Mouse (Mus musculus) frontal cortex, adult 2 months (tissue): Measurements from ENCODE around the gene Kif23. TPM values are rescaled to one million over a fixed set of nuclear protein-coding genes. Genes with fewer than 3 reads are reported as not detected.

ENCODE experiments used
- DNase-seq, 2 experiments: peaks; one replicate each; pipeline ENCODE4 v3.0.0; 2022; ENCODE audit warnings: low spot score in 1 of 2; ENCODE audit errors: extremely low spot score in 1 of 2
- polyA plus RNA-seq: library from polyadenylated mRNA; depleted of rRNA; stranded (reverse); fragments of >200 nt; gene quantifications from 2 replicates; pipeline ENCODE4 v1.2.3, GENCODE M21; 2012; rRNA removed

The Kif23 gene
- 2.5 and 2.9 TPM in 2 replicates for polyA plus RNA-seq

DNA sequence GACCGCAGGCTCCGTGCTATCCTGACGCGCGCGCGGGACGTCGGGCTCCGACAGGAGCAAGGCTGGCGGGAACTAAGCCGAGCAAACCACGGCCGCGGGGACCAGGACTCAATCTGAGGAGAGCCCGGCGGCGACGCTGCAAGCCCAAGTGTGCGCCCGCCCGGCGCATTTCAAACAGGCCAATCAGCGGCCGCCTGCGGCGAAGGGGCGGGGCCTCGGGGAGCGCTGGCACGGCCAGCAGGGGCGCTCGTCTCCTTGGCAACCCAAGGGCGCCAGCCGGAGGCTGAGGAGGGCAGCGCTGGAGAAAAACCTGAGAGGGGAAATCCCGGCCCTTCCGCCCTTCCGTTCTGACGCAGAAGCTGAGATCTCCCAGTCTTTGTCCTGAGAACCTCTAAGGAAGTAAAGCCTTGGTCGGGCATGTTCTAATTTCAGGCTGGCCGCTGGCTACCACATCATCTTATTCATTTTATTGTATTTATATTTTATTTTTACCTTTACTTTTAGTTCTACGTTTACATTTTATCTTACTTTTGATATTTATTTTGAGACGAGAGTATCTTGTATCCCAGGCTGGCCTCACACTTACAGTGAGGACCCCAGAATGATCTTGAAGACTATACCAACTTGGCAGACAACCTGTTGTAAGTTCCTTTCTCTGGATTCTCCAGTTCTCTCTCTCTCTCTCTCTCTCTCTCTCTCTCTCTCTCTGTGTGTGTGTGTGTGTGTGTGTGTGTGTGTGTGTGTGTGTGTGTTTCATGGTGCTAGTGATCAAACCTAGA is at the start of gene Kif23:
Gene Kif23, minus strand, starts transcription at position 152 of the 779 bp plus-strand sequence.
- DNase-seq = peak; percentile 85 to 97

DNA sequence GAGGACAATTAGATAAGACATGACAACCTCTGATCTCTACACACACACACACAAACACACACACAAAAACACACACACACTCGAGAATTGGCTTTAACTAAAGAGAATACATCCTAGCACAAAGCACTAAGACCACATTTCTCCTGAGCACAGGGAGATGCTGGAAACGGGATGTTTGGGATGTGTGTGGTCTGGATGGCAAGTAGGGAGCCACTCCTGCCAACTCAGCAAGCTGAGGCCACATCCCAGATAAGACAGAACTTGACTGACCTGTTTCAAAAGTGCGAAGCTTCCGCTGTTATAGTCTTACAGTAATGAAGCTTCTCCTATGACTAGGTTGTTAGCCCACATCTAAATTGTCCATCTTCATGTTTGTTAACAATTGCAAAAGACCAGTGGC is 44.6 kb upstream of the Kif23 start:
- no peak for DNase-seq

DNA sequence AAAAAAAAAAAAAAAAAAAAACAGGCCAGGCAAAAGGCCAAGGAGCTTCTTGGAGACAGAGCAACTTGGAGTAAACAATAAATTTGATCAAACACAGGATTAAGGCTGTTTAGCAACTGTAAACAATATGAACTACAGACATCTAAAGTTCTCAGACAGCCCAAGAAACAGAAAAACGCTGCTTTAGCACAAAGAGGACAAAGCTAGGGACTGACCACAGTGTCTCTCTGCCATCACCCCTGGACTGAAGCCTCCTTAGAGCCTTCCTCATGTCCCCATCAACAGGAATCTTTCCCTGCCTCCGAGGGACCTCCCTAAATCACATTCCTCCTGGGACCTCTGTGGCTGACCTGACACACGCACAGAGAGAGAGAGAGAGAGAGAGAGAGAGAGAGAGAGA is 44.2 kb upstream of the Kif23 start:
- no peak for DNase-seq

- no peak for DNase-seq
These were observed 39.5 kb upstream of the Kif23 start for GRCm38 (mm10) chr9:61986055-61986454.

DNA sequence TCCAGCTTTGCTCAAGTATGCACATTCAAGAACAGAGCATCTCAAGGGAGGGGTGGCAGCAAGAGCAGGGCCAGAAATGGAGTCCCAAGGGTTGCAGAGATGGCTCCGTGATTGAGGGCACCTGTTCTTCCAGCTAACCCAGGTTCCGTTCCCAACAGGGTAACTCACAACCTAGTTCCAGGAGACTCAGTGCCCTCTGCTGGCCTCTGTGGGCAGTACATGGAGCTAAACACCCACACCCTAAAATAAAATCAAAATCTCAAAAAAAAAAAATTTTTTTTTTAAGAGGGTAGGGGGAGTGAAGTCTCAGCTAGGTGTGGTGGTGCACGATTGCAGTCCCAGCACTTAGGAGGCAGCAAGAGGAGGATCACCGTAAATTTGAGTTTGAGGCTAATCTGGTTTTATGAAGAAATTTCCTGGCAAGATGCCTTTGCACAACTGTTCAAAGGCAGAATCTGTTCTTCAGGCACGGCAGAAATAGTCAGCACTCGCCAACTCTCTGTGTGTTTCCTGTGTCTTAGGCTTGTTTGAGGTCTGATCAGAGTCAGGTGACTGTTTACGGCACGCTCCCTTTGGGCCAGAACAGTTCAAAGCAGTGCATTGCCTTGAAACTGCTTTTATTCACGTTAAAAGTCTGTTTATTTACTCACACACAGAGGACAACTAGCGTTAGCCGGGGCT is 38.7 kb upstream of the Kif23 start:
- DNase-seq = peak in 1 of 2 experiments; percentile 71

DNA sequence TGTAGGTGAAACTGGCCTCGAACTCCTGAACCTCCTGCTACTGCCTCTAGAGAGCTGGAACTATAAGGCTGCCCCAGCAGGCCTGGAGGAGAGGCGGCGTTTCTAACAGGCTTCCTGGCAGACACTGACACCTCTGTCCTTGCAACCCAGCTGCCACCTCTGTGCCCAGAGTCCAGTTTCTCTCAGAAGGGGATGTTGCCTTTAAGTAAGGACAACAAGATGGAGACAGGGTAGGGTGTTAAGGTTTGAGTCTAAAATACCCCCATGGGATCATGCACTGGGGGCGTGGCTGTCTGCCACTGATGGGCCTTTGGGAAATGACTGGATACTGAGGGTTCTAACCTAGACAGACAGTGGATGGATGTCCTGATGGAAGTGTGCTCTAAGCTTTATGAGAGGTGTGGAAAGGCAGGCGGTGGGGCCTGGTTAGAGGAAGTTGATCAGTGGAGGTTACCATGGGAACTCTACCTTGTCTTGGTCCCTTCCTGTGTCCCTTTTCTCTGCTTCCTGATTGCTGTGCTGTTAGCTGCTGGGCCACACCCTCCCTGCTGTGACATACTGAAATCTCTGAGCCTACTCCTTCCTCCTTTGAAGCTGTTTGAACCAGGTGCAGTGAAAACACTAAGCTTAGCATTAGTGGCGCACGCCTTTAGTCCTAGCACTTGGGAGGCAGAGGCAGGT is 36.5 kb upstream of the Kif23 start:
- no peak for DNase-seq

- no peak for DNase-seq
These were observed 35.3 kb upstream of the Kif23 start for GRCm38 (mm10) chr9:61981876-61982275.

DNA sequence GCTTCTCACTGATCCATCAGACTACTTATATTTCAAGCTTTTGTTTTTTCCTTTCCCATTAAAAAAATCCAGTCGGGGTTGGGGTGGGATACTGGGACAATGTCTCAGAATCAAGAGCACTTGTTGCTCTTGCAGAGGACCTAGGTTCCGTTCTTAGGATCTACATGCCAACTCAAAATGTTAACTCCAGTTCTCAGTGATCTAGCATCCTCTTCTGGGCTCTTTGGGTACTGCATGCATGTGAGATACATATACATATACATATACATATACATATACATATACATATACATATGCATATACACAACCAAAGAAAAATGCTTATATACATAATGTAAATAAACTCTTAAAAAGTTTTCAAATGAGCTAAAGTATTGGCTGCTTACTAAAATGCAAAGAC is 33.4 kb upstream of the Kif23 start:
- no peak for DNase-seq

- no peak for DNase-seq
These were observed 30.8 kb upstream of the Kif23 start for GRCm38 (mm10) chr9:61977258-61977945.

- no peak for DNase-seq
These were observed 25.5 kb upstream of the Kif23 start for GRCm38 (mm10) chr9:61972031-61972430.

GRCm38 (mm10) chr9:61971045-61971444 is 24.5 kb upstream of the Kif23 start:
- no peak for DNase-seq

GRCm38 (mm10) chr9:61967357-61967756 is 20.8 kb upstream of the Kif23 start:
- peak in 1 of 2 experiments; percentile 76 for DNase-seq

GRCm38 (mm10) chr9:61965987-61966386 is 19.4 kb upstream of the Kif23 start:
- no peak for DNase-seq

GRCm38 (mm10) chr9:61965411-61965930 is 18.9 kb upstream of the Kif23 start:
- DNase-seq = peak in 1 of 2 experiments; percentile 85

- DNase-seq = no peak
These were observed 16.8 kb upstream of the Kif23 start for GRCm38 (mm10) chr9:61963356-61963755.

DNA sequence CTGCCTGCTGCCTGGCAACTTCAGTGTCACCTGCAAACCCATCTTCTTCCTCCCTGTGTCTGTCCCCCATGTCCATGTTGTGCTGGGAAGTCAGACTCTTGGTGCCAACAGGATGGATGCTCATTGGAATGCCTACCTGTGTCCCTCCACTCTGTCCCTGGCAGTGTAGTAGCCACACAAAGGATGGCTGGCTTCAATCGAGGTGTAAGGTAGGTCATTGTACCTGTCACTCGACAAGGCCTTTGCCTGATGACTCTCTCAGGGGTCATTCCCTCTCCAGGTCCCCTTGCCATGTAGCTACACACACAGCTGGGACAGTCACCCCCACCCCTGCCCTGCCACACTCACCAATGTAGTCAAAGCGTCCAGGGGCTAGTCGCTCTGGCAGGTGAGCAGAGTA is 14.6 kb upstream of the Kif23 start:
- DNase-seq = no peak

- no peak for DNase-seq
These were observed 14.2 kb upstream of the Kif23 start for GRCm38 (mm10) chr9:61960753-61961152.

DNA sequence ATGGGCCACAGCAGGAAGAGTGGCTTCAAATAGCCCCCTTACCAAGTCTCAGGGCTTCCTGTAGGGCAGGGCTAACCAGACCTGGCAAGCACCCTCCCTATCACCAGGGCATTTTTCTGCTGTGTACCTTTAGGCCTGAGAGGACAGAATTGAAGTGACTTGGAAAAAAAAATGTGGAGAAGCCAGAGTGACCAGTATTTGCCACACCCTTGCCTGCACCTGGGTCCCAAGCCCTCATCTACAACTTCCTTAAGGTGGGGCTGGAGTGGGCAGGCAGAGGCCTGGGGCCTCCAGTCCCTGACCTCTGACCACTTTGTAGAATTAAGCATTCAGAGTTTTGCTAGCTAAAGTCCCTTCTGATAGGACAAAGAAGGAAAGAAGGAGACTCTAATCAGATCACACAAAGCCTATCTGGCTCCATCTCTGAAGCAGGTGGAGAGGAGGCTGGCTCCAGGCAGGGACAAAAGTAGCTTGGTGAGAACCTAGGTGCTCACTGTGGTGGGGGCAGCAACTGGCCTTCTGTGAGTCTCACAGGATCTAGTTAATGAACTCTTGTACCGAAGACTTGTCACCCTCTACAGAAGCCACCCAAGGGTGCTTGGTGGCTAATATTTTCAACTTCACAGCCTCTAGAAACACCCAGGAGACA is 13.5 kb upstream of the Kif23 start:
- DNase-seq = no peak

DNA sequence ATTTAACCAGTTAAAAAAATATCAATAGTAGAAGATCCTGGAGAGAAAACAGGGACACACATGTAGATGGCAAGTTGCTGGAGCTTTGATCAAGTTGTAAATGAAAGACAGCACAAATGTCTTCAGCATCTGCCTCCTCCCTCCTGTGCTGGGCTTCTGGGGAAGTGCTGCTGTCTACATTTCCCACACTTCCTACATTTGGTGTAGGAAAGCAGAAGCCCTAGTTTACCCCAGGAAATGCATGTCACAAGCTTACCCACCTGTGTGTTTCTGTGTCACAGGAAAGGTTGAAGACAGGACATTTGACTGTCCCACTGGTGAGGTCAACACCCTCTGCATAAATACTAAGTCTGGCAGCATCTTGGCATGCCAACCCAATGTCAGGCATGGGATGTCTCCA is 8.1 kb upstream of the Kif23 start:
- DNase-seq = no peak

GRCm38 (mm10) chr9:61952241-61952640 is 5.7 kb upstream of the Kif23 start:
- no peak for DNase-seq
